Comparison of ENCODE assay signal across 9 mouse cellular contexts in the genomic region with DNA sequence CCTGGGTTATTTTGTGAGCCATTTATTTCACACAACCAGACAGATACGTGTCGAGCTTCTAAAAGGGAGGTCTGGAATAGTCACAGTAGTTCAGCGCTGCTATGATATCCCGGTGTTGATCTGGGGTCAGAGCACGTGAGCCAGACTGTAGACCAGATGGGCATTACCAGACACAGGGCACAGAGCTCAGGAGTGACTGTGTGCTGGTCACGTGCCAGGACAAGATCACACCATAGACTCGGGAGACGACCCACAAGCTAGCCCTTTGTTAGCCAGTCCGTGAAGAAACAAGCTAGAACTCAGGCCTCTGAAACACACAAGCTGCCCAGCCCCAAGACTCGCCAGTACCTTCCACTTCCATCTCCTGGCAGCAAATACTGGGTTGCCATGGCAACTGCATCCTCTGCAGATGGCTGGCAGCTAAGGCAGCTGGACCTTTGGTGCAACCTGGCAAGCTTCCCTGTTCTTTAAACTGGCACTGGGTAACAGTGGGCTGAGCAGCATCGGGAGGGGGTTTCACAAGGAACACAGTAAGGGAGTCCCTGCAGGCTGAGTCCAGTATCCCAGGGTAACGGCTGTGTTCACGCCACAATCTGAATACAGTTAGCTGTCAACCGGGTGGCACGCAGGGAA.
A peak's percentile ranks its signal among the peaks of the same experiment; 100 is the strongest.
DNase-seq lines count a peak whose midpoint lies in the region; ATAC-seq and TF ChIP-seq lines count a peak whose summit lies in the region.
"Had no signal": no experiment of that assay in that cellular context is flagged by ENCODE, and none has a peak within 500 bp of the region (broad histone marks: within the 10 kb centered on the region; RNA-seq: fewer than 3 reads in every experiment).

No protein-coding gene starts in this region.

- no peaks in the 10 kb centered on the region for H3K27me3 ChIP-seq in cerebellum, adult 2 months (ENCODE audit: control insufficient read depth, insufficient read depth, low read length)
- H3K27me3 ChIP-seq in forebrain, postnatal 0 days (ENCODE audit: insufficient read depth, low read length): no peaks in the 10 kb centered on the region
- H3K27me3 ChIP-seq in neural tube, embryonic 15.5 days (replicated peaks): no peaks in the 10 kb centered on the region
- no peaks in the 10 kb centered on the region for H3K27me3 ChIP-seq in intestine, postnatal 0 days (replicated peaks; ENCODE audit: control insufficient read depth, insufficient read depth, low read length)
- peaks cover 22% of the 10 kb centered on the region for H3K27me3 ChIP-seq in heart, embryonic 12.5 days (replicated peaks)
- H3K27me3 ChIP-seq: limb, embryonic 12.5 days had no signal

- H3K9ac ChIP-seq in forebrain, postnatal 0 days: no peak overlapping the region
- no peak overlapping the region for H3K9ac ChIP-seq in neural tube, embryonic 15.5 days (replicated peaks)
- H3K9ac ChIP-seq in intestine, postnatal 0 days (ENCODE audit: low read depth, low read length): no peak overlapping the region
- H3K9ac ChIP-seq in heart, embryonic 12.5 days: no peak overlapping the region
- H3K9ac ChIP-seq: limb, embryonic 12.5 days had no signal

- DNase-seq in cerebellum, adult 2 months: peak; percentile 85 to 90
- DNase-seq in forebrain, postnatal 0 days: peak; percentile 95
- DNase-seq in layer of hippocampus, postnatal 14 days (ENCODE audit: low spot score in 2 of 2): peak; percentile 63 to 79
- no peak for DNase-seq in thymus, adult 18-20 months
- DNase-seq in thymus, postnatal 14 days: no peak

- WGBS in cerebellum, adult 2 months: 4% methylated on average over 15 of the region's 15 CpGs
- WGBS in forebrain, postnatal 0 days: 25% methylated on average over 15 of the region's 15 CpGs
- WGBS in neural tube, embryonic 15.5 days: 40% methylated on average over 15 of the region's 15 CpGs
- 90% methylated on average over 15 of the region's 15 CpGs for WGBS in intestine, postnatal 0 days
- 74% methylated on average over 15 of the region's 15 CpGs for WGBS in heart, embryonic 12.5 days

- H3K27ac ChIP-seq in cerebellum, adult 2 months (ENCODE audit: insufficient read depth, low read length): peak overlapping the region; percentile 89
- peak overlapping the region; percentile 86 for H3K27ac ChIP-seq in forebrain, postnatal 0 days (ENCODE audit: low read depth, low read length)
- peak overlapping the region; percentile 80 for H3K27ac ChIP-seq in neural tube, embryonic 15.5 days (replicated peaks)
- no peak overlapping the region for H3K27ac ChIP-seq in intestine, postnatal 0 days (ENCODE audit: low read depth, low read length)
- H3K27ac ChIP-seq in heart, embryonic 12.5 days (ENCODE audit: poor library complexity, severe bottlenecking): no peak overlapping the region
- H3K27ac ChIP-seq: limb, embryonic 12.5 days had no signal

- no peaks in the 10 kb centered on the region for H3K9me3 ChIP-seq in forebrain, postnatal 0 days (ENCODE audit: low read length)
- H3K9me3 ChIP-seq in neural tube, embryonic 15.5 days (replicated peaks): no peaks in the 10 kb centered on the region
- H3K9me3 ChIP-seq in intestine, postnatal 0 days (ENCODE audit: control insufficient read depth): no peaks in the 10 kb centered on the region
- H3K9me3 ChIP-seq in heart, embryonic 12.5 days (replicated peaks): peaks cover 16% of the 10 kb centered on the region; the same call in 1 of the 2 replicates

- peaks cover 56% of the 10 kb centered on the region for H3K4me1 ChIP-seq in cerebellum, adult 2 months (ENCODE audit: control insufficient read depth, insufficient read depth, low read length)
- peaks cover 10% of the 10 kb centered on the region; the same call in 1 of the 2 replicates for H3K4me1 ChIP-seq in forebrain, postnatal 0 days (ENCODE audit: insufficient read depth)
- H3K4me1 ChIP-seq in neural tube, embryonic 15.5 days: peaks cover 22% of the 10 kb centered on the region
- peaks cover 5% of the 10 kb centered on the region; the same call in 1 of the 2 replicates for H3K4me1 ChIP-seq in intestine, postnatal 0 days (replicated peaks; ENCODE audit: control insufficient read depth, insufficient read depth, low read length)
- no peaks in the 10 kb centered on the region for H3K4me1 ChIP-seq in heart, embryonic 12.5 days (replicated peaks)

- no peak for TF ChIP-seq CTCF in cerebellum, adult 2 months (IDR thresholded peaks at IDR 0.05; ENCODE audit: borderline replicate concordance, insufficient read depth, low read depth, low read length)
- no peak for TF ChIP-seq CTCF in forebrain, postnatal 0 days (IDR thresholded peaks at IDR 0.05; ENCODE audit: low read depth)
- no peak for TF ChIP-seq CTCF in intestine, postnatal 0 days (IDR thresholded peaks at IDR 0.05; ENCODE audit: low read depth)

- TF ChIP-seq POLR2A in cerebellum, adult 2 months (IDR thresholded peaks at IDR 0.05; ENCODE audit: borderline replicate concordance, insufficient read depth, low read length): no peak

- no peak overlapping the region for H3K4me2 ChIP-seq in forebrain, postnatal 0 days (ENCODE audit: low read depth)
- H3K4me2 ChIP-seq in neural tube, embryonic 15.5 days: peak overlapping the region; percentile 11
- no peak overlapping the region for H3K4me2 ChIP-seq in intestine, postnatal 0 days (replicated peaks; ENCODE audit: low read depth)
- H3K4me2 ChIP-seq in heart, embryonic 12.5 days: no peak overlapping the region
- H3K4me2 ChIP-seq: limb, embryonic 12.5 days had no signal

- peaks cover 43% of the 10 kb centered on the region for H3K36me3 ChIP-seq in forebrain, postnatal 0 days (ENCODE audit: insufficient read depth)
- H3K36me3 ChIP-seq in neural tube, embryonic 15.5 days: peaks cover 55% of the 10 kb centered on the region
- peaks cover 24% of the 10 kb centered on the region for H3K36me3 ChIP-seq in intestine, postnatal 0 days (ENCODE audit: control insufficient read depth, insufficient read depth)
- H3K36me3 ChIP-seq in heart, embryonic 12.5 days: peaks cover 46% of the 10 kb centered on the region

- no peak overlapping the region for H3K4me3 ChIP-seq in cerebellum, adult 2 months (replicated peaks; ENCODE audit: insufficient read depth, low read depth, low read length)
- H3K4me3 ChIP-seq in forebrain, postnatal 0 days (ENCODE audit: low read depth, low read length): no peak overlapping the region
- no peak overlapping the region for H3K4me3 ChIP-seq in neural tube, embryonic 15.5 days (replicated peaks)
- H3K4me3 ChIP-seq in intestine, postnatal 0 days (ENCODE audit: low read depth, low read length): no peak overlapping the region
- no peak overlapping the region for H3K4me3 ChIP-seq in heart, embryonic 12.5 days
- H3K4me3 ChIP-seq: limb, embryonic 12.5 days had no signal

- peak; percentile 94 for ATAC-seq in forebrain, postnatal 0 days
- ATAC-seq in neural tube, embryonic 15.5 days (ENCODE audit: low FRiP score): peak; percentile 87
- no peak for ATAC-seq in intestine, postnatal 0 days
- ATAC-seq in heart, embryonic 12.5 days (ENCODE audit: insufficient number of reproducible peaks, low FRiP score): no peak

Comparison
In these comparisons a context has a peak if more than half of its experiments do, and no peak if none do; other contexts are left out.
1. DNase-seq: peak in cerebellum, adult 2 months (2 of 2), forebrain, postnatal 0 days (single experiment) and layer of hippocampus, postnatal 14 days (2 of 2); none in thymus, adult 18-20 months (0 of 2) and thymus, postnatal 14 days (single experiment).
2. H3K27ac ChIP-seq: peak in cerebellum, adult 2 months (single experiment), forebrain, postnatal 0 days (single experiment) and neural tube, embryonic 15.5 days (single experiment); none in intestine, postnatal 0 days (single experiment) and heart, embryonic 12.5 days (single experiment).
3. ATAC-seq: peak in forebrain, postnatal 0 days (single experiment) and neural tube, embryonic 15.5 days (single experiment); none in intestine, postnatal 0 days (single experiment) and heart, embryonic 12.5 days (single experiment).